17 mouse cellular contexts compared by ENCODE assay signal in the genomic region with DNA sequence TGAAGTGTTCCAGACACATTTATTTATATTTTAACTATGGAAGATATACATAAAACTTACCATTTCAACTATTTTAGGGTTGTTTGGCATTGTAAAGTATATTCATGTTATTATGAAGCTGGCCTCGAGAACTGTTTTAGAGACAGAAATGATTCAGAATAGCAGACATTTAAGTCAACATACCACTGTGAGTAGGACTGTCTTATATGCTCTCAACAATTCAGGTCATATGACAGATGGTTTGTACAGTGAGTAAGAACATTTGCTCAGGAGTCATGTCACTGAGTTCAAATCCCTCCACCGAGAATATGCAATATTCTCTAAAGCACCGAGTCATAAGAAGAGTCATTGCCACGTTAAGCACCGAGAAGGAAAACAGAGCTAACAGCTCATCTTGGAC.
"Had no signal": no experiment of that assay in that cellular context is flagged by ENCODE, and none has a peak within 500 bp of the region (broad histone marks: within the 10 kb centered on the region; RNA-seq: fewer than 3 reads in every experiment).

No protein-coding gene starts in this region.

- H3K27ac ChIP-seq: hindbrain, embryonic 13.5 days; kidney, postnatal 0 days; left cerebral cortex, adult 2 months; liver, embryonic 14.5 days; neural tube, embryonic 12.5 days; neural tube, embryonic 15.5 days had no signal

- DNase-seq: kidney, adult 18-20 months; kidney, postnatal 25 days; layer of hippocampus, postnatal 36 days; liver, postnatal 0 days; midbrain, embryonic 14.5 days; right cerebral cortex, postnatal 14 days; right cerebral cortex, postnatal 4 days; thymus, postnatal 25 days had no signal

- H3K9ac ChIP-seq: hindbrain, embryonic 13.5 days; liver, embryonic 14.5 days; liver, postnatal 0 days; neural tube, embryonic 12.5 days; neural tube, embryonic 15.5 days had no signal

- H3K4me2 ChIP-seq: hindbrain, embryonic 13.5 days; liver, embryonic 11.5 days; midbrain, embryonic 11.5 days; neural tube, embryonic 12.5 days; neural tube, embryonic 15.5 days had no signal

- ATAC-seq: hindbrain, embryonic 16.5 days; liver, postnatal 0 days had no signal

- H3K36me3 ChIP-seq: hindbrain, embryonic 13.5 days; neural tube, embryonic 12.5 days; neural tube, embryonic 15.5 days had no signal

- H3K4me3 ChIP-seq: hindbrain, embryonic 13.5 days; left cerebral cortex, adult 2 months; neural tube, embryonic 12.5 days; neural tube, embryonic 15.5 days had no signal

- H3K4me1 ChIP-seq: hindbrain, embryonic 13.5 days; neural tube, embryonic 12.5 days; neural tube, embryonic 15.5 days had no signal

- H3K27me3 ChIP-seq: hindbrain, embryonic 13.5 days; neural tube, embryonic 12.5 days; neural tube, embryonic 15.5 days had no signal

- H3K9me3 ChIP-seq: hindbrain, embryonic 13.5 days; neural tube, embryonic 12.5 days; neural tube, embryonic 15.5 days had no signal
